Mouse (Mus musculus) neural tube, embryonic 12.5 days (tissue): Measurements from ENCODE around the gene Abca17. TPM values are rescaled to one million over a fixed set of nuclear protein-coding genes. Genes with fewer than 3 reads are reported as not detected.

Experiments used
- ATAC-seq: fragments of 200-750 bp; cut with Nextera tagmentation; 2 replicates; pipeline ENCODE4 v1.8.0; 2017; ENCODE audit warnings: low read depth, mild to moderate bottlenecking, moderate TSS enrichment, moderate library complexity; ENCODE audit not compliant: low FRiP score
- H3K27ac ChIP-seq: fragments of 300-500 bp; sonication (generic); 2 replicates; pipeline ENCODE4 v1.5.1; 2016
- H3K27me3 ChIP-seq: fragments of 300-500 bp; sonication (generic); replicated peaks from 2 replicates; pipeline ENCODE4 v1.6.1; 2016; ENCODE audit warnings: mild to moderate bottlenecking
- H3K36me3 ChIP-seq: fragments of 300-500 bp; sonication (generic); 2 replicates; pipeline ENCODE4 v1.6.1; 2016; ENCODE audit warnings: mild to moderate bottlenecking
- H3K4me1 ChIP-seq: fragments of 300-500 bp; sonication (generic); 2 replicates; pipeline ENCODE4 v1.6.1; 2016
- H3K4me2 ChIP-seq: fragments of 300-500 bp; sonication (generic); replicated peaks from 2 replicates; pipeline ENCODE4 v1.6.1; 2016; ENCODE audit warnings: mild to moderate bottlenecking
- H3K4me3 ChIP-seq: fragments of 300-500 bp; sonication (generic); 2 replicates; pipeline ENCODE4 v1.5.1; 2016
- H3K9ac ChIP-seq: fragments of 300-500 bp; sonication (generic); 2 replicates; pipeline ENCODE4 v1.6.1; 2016; ENCODE audit warnings: mild to moderate bottlenecking
- H3K9me3 ChIP-seq: fragments of 300-500 bp; sonication (generic); 2 replicates; pipeline ENCODE4 v1.6.1; 2016; ENCODE audit warnings: mild to moderate bottlenecking
- WGBS: fragments of 180-500 bp; shearing (Covaris S2); methylation state at CpG from one replicate; pipeline ENCODE4 v1.1.7; 2016; 5-methylcytosine and 5-hydroxymethylcytosine counted together
- polyA plus RNA-seq: library from polyadenylated mRNA; unstranded; fragments of >200 nt; fragmentation: Nextera tagmentation; extraction: Ambion mirVana; gene quantifications from 2 replicates; pipeline ENCODE4 v1.2.1, GENCODE M21; 2016

Gene Abca17
- polyA plus RNA-seq, result 0.13 and 0.22 TPM in 2 replicates

DNA sequence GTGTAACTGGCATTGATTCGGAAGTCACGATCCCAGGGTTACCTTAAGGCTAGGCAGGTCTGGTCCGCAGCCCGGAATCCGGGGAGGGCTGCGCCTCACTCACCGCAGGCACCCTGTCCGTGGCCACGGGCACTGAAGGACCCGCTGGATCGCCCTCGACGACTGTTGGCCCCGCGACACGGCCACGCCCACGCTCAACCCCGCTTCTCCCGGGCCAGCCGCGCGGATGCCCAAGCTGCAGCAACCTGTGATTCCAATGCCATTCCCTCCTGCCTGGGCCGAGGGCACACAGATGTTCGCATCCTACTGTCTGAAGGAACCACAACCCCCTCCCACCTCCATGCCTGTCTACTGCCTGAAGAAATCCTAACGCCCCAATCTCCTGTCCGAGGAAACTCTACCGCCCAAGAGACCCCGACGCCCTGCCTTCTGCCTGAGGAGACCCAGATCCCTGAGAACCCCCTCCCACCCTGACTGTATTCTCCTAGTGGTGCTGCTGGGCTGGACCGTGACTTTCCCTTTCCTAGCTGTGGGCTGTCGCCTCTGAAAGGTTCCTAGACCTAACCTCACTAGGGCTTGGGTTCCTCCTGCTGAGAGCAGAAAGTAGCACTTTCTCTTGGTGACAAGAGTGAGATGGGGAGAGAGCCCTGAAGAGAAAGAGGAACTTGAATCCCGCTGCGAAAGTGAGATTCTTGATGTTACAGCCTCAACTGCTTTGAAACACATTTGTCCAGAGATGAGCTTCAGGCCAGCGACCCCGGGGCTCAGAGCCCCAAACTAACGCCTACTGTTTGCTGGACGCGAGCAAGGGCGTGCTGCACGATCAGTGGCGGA, at the start of gene Abca17:
Gene Abca17, minus strand, starts transcription at position 143 of the 834 bp plus-strand sequence.
- Histone ChIP-seq H3K36me3 (no peaks in the 10 kb centered on the region), H3K9me3 (no peaks in the 10 kb centered on the region), H3K4me1 (peaks cover 18% of the 10 kb centered on the region), H3K4me3 (peak within 1 kb of the TSS; percentile 85), H3K27ac (no peak within 1 kb of the TSS), H3K27me3 (peaks cover 6% of the 10 kb centered on the region), H3K9ac (peak within 1 kb of the TSS; percentile 87), H3K4me2 (peak within 1 kb of the TSS; percentile 89)
- ATAC-seq, result peak; percentile 22
- 4% methylated on average over 42 of the region's 42 CpGs for WGBS

DNA sequence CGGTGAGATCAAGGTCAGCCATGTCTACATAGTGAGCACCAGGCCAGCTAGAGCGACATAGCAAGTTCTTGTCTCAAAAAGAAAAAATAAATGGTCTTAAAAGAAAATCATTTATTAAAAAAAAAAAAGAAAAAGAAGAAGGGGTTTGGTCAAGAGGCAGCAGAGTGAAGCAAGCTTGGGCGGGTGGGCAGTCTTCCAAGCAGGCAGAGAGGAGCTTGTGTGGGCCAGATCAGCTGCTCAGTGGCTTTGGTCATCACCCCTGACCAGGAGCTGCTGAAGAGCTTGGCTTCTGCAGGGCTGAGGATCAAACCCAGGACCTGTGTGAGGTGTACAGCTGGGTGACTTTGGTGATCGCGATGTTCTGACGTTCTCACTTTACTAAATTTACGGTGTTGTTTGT, 43.6 kb upstream of the Abca17 start:
- 88% methylated on average over 7 of the region's 7 CpGs for WGBS
- no peak overlapping the region for H3K4me3 ChIP-seq

DNA sequence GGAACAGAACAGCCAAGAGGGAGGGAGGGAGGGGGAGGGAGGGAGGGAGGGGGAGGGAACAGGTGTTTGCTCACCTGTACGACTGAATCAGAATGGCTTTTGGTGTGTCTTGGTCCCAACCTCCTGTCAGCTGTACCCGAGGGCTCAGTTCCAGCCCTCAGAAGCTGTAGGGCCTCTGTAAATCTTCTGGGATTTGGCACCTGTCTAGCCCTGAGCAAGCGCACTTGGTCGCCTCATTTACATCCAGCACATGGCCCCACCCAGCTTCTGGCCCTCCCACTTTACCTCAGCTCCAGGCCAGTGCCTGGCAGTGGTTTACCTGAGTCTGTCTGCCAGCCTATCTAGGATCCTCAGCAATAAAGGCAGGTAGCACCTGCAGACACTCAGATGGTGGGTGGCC, 42.7 kb upstream of the Abca17 start:
- peaks cover 39% of the 10 kb centered on the region for H3K36me3 ChIP-seq
- WGBS, result 55% methylated on average over 3 of the region's 4 CpGs
- no peak for ATAC-seq

More for the DNA sequence above, 43.6 kb upstream of the Abca17 start:
- Histone ChIP-seq H3K27ac (no peak overlapping the region), H3K36me3 (peaks cover 41% of the 10 kb centered on the region), H3K9ac (no peak overlapping the region), H3K4me1 (no peaks in the 10 kb centered on the region), H3K9me3 (no peaks in the 10 kb centered on the region), H3K4me2 (no peak overlapping the region), H3K27me3 (no peaks in the 10 kb centered on the region)
- no peak for ATAC-seq

DNA sequence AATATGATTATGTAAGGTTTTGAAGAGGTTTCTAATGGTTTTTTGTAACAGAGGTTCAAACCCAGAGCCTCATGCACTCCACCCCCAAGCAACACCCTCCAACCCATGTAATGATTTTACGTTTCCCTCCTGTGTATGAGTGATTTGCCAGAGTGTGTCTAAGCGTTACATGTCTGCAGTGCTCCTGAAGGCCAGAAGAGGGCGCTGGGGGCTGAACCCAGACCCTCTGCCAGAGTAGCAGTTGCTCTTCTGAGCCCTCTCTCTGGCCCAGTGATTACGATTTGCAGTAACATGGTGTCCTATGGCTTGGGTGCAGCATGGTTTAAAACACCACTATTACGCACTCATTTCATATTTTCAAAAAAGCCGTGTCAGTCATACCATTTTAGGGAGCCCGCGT, 40.3 kb upstream of the Abca17 start:
- Histone ChIP-seq H3K9ac (no peak overlapping the region), H3K4me2 (no peak overlapping the region), H3K27ac (no peak overlapping the region), H3K9me3 (no peaks in the 10 kb centered on the region), H3K36me3 (peaks cover 39% of the 10 kb centered on the region), H3K4me3 (no peak overlapping the region), H3K27me3 (no peaks in the 10 kb centered on the region), H3K4me1 (no peaks in the 10 kb centered on the region)
- ATAC-seq, result no peak
- 69% methylated on average over 8 of the region's 8 CpGs for WGBS

More for the DNA sequence above, 42.7 kb upstream of the Abca17 start:
- Histone ChIP-seq H3K9ac (no peak overlapping the region), H3K4me3 (no peak overlapping the region), H3K4me2 (no peak overlapping the region), H3K27me3 (no peaks in the 10 kb centered on the region), H3K9me3 (no peaks in the 10 kb centered on the region), H3K4me1 (no peaks in the 10 kb centered on the region), H3K27ac (no peak overlapping the region)

DNA sequence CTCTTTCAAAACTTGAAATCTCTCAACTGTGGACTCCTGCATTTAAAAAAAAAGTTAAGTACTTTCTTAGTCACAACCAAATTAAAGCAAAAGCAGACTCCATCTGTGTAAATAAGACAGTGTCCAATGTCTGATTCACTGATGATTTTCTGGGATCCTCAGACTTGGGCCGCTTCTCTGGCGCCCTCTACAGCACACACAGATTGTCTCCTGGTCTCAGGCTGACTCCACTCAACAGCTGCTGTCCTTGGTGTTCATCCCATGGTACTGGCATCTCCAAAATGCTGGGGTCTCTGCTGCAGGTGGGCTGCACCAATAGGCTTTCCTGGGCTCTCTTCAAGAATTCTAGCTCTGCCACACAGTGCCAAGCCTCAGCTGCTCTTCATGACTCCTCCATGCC, 39.0 kb upstream of the Abca17 start:
- H3K9ac ChIP-seq, result no peak overlapping the region
- H3K27me3 ChIP-seq, result no peaks in the 10 kb centered on the region
- no peak overlapping the region for H3K4me3 ChIP-seq
- no peak for ATAC-seq
- no peak overlapping the region for H3K4me2 ChIP-seq
- peaks cover 50% of the 10 kb centered on the region for H3K36me3 ChIP-seq
- no peaks in the 10 kb centered on the region for H3K4me1 ChIP-seq
- WGBS, result 4% methylated on average over 2 of the region's 2 CpGs
- no peaks in the 10 kb centered on the region for H3K9me3 ChIP-seq
- no peak overlapping the region for H3K27ac ChIP-seq

DNA sequence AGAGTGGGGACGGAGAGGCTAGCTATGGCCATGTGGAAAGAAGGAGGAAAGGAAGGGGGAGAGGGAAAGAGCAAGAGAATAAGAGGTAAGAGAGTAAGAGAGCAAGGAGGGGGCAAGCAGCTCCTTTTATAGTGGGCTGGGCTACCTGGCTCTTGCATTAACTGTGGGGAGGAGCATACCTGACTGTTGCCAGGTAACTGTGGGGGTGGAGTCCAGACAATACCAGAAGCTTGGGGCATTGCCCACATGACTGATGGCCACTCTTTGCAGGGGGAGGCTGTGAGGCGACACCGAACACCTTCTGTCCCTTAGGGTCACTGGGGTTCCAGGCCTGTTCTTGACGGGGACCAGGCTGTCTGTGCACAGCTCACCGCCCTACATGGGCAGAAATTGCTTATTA, 37.8 kb upstream of the Abca17 start:
- no peaks in the 10 kb centered on the region for H3K9me3 ChIP-seq
- H3K4me3 ChIP-seq, result no peak overlapping the region
- ATAC-seq, result no peak
- H3K4me2 ChIP-seq, result no peak overlapping the region
- 92% methylated on average over 5 of the region's 5 CpGs for WGBS
- H3K36me3 ChIP-seq, result peaks cover 60% of the 10 kb centered on the region
- H3K27me3 ChIP-seq, result no peaks in the 10 kb centered on the region
- no peak overlapping the region for H3K27ac ChIP-seq
- H3K9ac ChIP-seq, result no peak overlapping the region
- no peaks in the 10 kb centered on the region for H3K4me1 ChIP-seq

DNA sequence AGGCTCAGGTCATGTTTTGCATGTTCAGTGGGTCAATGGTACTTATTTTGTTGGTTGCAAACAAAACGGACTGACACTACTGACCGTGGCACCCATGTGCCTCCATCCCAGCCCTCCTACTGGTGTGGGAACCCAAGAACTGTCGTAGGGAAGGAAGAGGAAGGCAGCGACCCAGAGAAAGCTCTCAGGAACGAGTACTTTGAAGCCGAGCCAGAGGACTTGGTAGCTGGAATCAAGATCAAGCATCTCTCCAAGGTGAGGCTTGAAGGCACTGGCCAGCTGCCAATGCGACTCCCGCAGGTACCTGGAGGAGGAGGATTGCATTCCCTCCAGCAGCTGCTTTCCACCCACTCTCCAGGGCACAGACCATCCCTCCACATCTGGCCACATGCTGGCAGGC, 32.9 kb upstream of the Abca17 start:
- ATAC-seq, result no peak
- Histone ChIP-seq H3K4me2 (no peak overlapping the region), H3K27me3 (no peaks in the 10 kb centered on the region), H3K9me3 (no peaks in the 10 kb centered on the region), H3K4me3 (no peak overlapping the region), H3K9ac (no peak overlapping the region), H3K27ac (no peak overlapping the region), H3K4me1 (no peaks in the 10 kb centered on the region), H3K36me3 (peaks cover 63% of the 10 kb centered on the region)
- WGBS, result 90% methylated on average over 8 of the region's 8 CpGs

DNA sequence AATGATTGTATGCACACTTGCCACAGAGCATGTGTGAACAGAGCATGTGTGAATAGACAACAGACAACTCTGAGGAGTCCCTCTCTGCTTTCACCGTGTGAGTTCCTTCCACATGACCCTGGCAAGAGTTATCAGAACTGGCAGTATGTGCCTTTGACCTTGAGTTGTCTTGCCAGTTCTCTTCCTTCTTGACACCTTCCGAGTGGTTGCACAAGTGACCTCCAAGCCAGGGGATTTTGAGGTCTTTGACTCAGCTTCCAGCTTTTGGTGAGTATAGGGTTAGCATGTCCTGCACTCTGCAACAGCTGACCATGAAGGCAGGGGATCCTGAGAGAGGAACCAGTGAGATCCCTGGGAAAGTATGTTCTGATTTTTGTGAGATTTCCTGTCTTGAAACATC, 27.6 kb upstream of the Abca17 start:
- no peaks in the 10 kb centered on the region for H3K27me3 ChIP-seq
- peaks cover 64% of the 10 kb centered on the region for H3K36me3 ChIP-seq
- H3K4me3 ChIP-seq, result no peak overlapping the region
- H3K4me2 ChIP-seq, result no peak overlapping the region
- no peak overlapping the region for H3K27ac ChIP-seq
- WGBS, result 94% methylated on average over 2 of the region's 2 CpGs
- no peak overlapping the region for H3K9ac ChIP-seq
- H3K9me3 ChIP-seq, result no peaks in the 10 kb centered on the region
- H3K4me1 ChIP-seq, result no peaks in the 10 kb centered on the region
- no peak for ATAC-seq

DNA sequence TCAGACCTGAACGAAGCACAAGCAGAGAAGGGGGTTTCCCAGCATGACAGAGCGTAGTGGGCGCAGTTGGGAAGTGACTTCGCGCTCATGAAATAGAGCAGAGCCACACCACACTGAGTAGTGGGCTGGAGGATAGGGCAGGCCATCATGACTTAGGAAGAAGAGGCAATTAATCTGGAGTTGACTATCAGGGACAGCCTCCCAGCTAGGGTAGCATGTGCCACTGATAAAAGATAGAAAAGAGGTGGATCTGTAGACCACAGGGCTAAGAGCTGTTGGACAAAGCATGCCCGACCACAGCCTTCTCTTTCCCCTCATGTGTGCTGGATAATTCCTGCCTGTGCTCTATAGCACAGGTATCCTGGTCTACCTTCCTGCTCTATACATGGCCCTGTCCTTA, 25.0 kb upstream of the Abca17 start:
- H3K4me3 ChIP-seq, result no peak overlapping the region
- no peaks in the 10 kb centered on the region for H3K9me3 ChIP-seq
- WGBS, result 90% methylated on average over 6 of the region's 6 CpGs
- peaks cover 66% of the 10 kb centered on the region for H3K36me3 ChIP-seq
- H3K4me1 ChIP-seq, result no peaks in the 10 kb centered on the region
- no peak overlapping the region for H3K4me2 ChIP-seq
- H3K27me3 ChIP-seq, result no peaks in the 10 kb centered on the region
- no peak for ATAC-seq
- H3K27ac ChIP-seq, result no peak overlapping the region
- H3K9ac ChIP-seq, result no peak overlapping the region

DNA sequence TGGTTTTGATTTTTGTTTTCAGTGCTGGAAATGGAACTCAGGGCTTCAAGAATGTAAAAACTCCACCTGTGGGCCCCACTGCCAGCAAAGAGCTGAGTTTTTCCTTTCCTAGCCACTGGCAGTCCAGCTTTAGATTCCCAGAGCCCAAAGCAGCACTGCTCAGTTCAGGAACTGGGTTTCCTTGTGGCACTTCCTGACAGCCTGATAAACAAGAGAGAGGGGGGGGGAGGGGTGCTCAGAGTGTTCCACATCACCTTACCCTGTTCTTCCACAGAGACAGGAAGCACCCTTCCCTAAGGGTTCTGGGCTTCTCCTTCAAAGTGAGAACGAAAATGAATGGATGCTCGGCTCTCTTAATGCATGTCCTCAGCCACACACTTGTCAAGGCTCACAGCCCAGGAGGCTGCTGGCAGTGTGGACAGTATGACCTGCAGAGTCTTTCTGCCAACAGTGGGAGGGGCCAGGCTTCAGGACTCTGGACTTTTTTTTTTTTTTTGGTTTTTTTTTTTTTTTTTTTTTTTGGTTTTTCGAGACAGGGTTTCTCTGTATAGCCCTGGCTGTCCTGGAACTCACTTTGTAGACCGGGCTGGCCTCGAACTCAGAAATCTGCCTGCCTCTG, 24.3 kb upstream of the Abca17 start:
- WGBS, result 82% methylated on average over 5 of the region's 5 CpGs
- Histone ChIP-seq H3K9ac (no peak overlapping the region), H3K27me3 (no peaks in the 10 kb centered on the region), H3K4me1 (no peaks in the 10 kb centered on the region), H3K9me3 (no peaks in the 10 kb centered on the region), H3K4me2 (no peak overlapping the region), H3K4me3 (no peak overlapping the region), H3K27ac (no peak overlapping the region), H3K36me3 (peaks cover 72% of the 10 kb centered on the region)
- ATAC-seq, result no peak

DNA sequence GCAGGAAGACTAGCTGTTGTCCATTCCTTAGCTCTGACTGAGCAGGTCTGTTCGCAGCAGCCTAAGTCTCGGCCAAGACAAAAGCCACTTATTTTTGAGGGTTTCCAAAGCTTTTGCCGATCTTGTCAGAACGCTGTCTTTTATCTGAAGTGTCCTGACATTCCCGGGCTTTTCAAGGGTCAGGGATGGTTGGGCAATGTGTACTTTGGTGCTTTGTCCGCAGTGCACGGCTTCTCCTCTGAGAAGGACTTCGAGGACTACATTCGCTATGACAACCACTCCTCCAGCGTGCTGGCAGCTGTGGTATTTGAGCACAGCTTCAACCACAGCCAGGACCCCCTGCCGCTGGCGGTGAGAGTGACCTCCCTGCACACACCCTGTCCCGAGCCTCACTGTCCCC, 15.0 kb upstream of the Abca17 start:
- Histone ChIP-seq H3K9ac (no peak overlapping the region), H3K4me3 (no peak overlapping the region), H3K9me3 (no peaks in the 10 kb centered on the region), H3K36me3 (peaks cover 43% of the 10 kb centered on the region), H3K4me1 (no peaks in the 10 kb centered on the region), H3K27me3 (no peaks in the 10 kb centered on the region), H3K4me2 (no peak overlapping the region), H3K27ac (no peak overlapping the region)
- WGBS, result 57% methylated on average over 13 of the region's 13 CpGs
- ATAC-seq, result no peak

DNA sequence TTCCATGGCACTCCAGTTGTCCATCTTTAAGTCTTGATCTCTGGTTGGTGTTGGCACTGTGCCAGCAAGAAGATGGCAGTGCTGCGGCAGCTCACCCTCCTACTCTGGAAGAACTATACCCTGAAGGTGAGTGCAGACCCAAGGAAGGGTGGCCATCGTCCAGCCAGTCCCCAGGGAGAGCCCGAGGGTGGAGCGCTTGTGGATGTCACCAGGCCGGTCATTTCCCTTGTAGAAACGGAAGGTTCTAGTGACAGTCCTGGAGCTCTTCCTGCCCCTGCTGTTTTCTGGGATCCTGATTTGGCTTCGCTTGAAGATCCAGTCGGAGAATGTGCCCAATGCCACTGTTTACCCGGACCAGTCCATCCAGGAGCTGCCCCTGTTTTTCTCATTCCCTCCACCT, 13.6 kb upstream of the Abca17 start:
- WGBS, result 90% methylated on average over 9 of the region's 9 CpGs
- Histone ChIP-seq H3K27ac (no peak overlapping the region), H3K4me1 (no peaks in the 10 kb centered on the region), H3K27me3 (no peaks in the 10 kb centered on the region), H3K9ac (peak overlapping the region; percentile 5; the same call in 1 of the 2 replicates), H3K36me3 (peaks cover 35% of the 10 kb centered on the region), H3K4me2 (no peak overlapping the region), H3K9me3 (no peaks in the 10 kb centered on the region), H3K4me3 (no peak overlapping the region)
- no peak for ATAC-seq
